Mouse (Mus musculus): ENCODE measurements around the gene Oosp2.

The Oosp2 gene

DNA sequence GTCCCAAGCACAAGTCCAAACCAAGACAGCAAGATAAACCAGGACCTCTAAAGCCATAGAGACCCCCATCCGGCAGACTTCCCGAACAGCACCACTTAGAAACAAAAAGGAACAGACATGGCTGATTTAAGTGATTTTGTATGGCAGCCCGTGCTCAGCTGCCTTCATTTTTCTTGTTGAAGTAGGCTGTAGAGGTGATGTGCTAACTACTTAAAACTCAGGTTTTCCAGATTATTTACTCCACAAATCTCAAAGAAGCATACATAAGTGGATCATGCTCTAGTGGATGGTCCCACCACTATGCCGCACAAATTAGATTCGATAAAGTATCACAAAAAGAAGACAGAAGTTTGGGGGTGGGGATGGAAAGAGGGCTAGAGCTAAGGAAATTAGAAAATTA lies at the start of gene Oosp2:
Gene Oosp2 (minus strand): TSS at position 101 of the 400 bp plus-strand sequence.
- in situ Hi-C loops (cut with MboI; ENCODE audit: unreplicated experiment in 2 of 2): no loop called here

DNA sequence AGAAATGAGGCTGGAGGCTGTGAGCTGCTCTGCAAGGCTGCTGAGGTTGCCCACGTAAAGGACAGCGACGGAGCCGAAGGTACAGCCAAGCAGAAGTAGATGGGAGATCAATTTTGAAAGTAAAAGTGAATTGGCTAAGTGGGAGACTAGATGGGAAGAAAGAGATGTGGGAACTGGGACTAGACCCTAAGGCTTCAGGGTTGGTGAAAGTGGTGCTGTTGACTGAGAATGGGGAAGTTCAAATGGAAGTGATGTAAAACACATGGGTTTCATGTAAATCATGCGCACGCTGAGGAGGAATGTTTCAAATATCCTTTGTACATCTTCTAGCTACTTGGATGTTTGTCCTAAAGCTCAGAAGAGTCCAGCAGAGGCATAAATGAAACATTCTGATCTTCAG lies 38.0 kb upstream of the Oosp2 start:
- in situ Hi-C loops (cut with MboI; ENCODE audit: unreplicated experiment in 2 of 2): no loop called here

- in situ Hi-C loops (cut with MboI; ENCODE audit: unreplicated experiment in 2 of 2): no loop called here
These were observed 36.4 kb upstream of the Oosp2 start, which contains the start of gene Oosp3 for GRCm38 (mm10) chr19:11696755-11697154. Gene Oosp3 (plus strand): TSS chr19:11697055.

DNA sequence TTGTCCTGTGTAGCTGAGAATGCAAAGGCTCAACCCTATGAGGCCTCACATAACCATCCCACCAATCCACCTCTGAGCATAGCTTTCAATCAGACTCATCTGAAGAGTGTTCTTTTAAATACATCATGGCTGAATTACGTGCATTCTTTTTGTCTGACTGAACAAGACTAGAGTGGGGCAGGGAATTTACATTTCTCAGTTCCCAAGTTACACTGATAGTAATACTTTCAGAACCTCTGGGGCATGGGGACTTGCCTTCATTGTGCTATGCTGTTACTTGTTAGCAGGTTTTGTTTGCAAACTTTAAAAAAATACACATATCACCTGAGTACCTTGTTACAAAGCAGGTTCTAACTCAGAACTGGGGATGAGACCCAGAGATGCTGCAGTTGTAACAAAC lies 31.1 kb upstream of the Oosp2 start:
- in situ Hi-C loops (cut with MboI; ENCODE audit: unreplicated experiment in 2 of 2): no loop called here

DNA sequence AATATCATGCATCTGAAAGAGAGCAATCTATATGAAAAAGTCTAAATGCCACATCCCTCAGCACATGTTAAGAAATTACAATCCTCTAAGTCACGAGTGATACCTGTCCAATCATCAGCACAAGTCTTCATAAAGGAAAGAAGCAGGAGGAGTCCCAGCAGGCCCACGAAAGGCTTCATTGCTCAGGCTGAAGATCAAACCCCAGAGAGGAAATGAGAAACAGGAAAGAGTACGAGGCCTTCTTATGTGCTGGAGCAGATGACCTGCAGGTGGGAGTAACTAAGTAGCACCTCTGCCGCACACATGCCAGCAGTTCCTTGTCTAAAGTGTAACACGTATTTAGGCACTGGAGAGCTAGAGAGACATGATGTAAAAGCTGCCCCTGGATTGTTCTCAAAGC lies 30.5 kb upstream of the Oosp2 start, which contains the start of gene Oosp1:
Gene Oosp1 (minus strand): TSS at position 312 of the 400 bp plus-strand sequence.
- in situ Hi-C loops (cut with MboI; ENCODE audit: unreplicated experiment in 2 of 2): no loop called here

- in situ Hi-C loops (cut with MboI; ENCODE audit: unreplicated experiment in 2 of 2): no loop called here
These were observed 1.2 kb upstream of the Oosp2 start for GRCm38 (mm10) chr19:11661562-11661961.

DNA sequence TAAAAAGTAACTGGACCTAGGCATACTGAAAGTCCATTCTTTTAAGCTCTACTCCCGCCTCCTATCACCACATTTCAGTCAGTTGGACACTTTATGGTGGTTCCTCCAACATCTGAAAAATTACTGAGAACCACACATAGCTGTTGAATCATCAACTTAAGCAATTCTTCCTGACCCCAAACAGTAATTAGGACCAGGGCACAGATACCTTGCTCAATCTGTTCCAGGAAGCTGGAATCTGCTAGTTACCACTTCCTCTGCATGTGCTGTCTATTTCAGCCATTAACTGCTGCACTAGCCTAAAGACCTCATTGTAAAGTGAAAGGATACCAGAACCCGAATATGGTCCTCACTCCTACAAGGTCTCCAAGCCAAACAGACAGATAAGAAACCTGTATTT lies 1.2 kb downstream of the Oosp2 start:
- in situ Hi-C loops (cut with MboI; ENCODE audit: unreplicated experiment in 2 of 2): no loop called here

DNA sequence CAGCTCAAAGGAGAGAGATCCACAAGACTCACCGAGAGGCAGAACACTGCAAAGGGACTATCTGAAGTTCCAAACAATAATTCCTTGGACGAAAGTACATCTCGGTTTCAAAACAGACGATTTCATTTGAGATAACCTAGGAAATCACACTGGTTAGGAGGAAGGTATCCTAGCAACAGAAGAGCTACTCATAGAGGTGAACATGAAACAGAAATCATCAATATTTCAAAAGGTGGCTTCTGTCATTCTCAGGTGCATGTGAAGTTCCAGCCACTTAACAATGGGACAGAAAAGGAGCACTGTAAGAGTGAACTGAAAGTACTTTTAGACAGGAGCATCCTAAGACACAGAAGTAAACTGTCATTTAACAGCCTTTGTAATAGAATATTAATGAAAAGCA lies 10.8 kb downstream of the Oosp2 start:
- in situ Hi-C loops (cut with MboI; ENCODE audit: unreplicated experiment in 2 of 2): no loop called here

- in situ Hi-C loops (cut with MboI; ENCODE audit: unreplicated experiment in 2 of 2): no loop called here
These were observed 14.2 kb downstream of the Oosp2 start for GRCm38 (mm10) chr19:11646166-11646565.

DNA sequence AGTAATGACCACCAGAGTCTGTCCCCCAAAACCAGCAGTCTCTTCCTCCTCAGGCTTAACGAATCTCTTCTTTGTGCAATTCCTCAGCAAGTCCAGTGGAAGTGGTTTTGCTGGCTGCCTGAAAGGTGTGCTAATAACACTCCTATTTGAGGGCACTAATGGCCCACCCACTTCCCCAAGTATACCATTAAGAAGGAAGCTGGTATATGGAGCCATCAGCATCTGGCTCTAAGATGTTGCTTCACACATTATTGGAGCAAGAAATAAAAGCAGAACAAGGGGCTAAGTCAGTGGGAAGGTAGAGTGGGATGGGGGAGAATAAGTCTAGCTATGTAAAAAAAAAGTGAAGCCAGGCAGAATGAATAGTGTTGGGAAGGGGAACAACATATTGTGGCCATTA lies 19.6 kb downstream of the Oosp2 start, which contains the start of gene Ms4a3:
Gene Ms4a3 (minus strand): TSS at position 120 of the 400 bp plus-strand sequence.
- in situ Hi-C loops (cut with MboI; ENCODE audit: unreplicated experiment in 2 of 2): no loop called here

DNA sequence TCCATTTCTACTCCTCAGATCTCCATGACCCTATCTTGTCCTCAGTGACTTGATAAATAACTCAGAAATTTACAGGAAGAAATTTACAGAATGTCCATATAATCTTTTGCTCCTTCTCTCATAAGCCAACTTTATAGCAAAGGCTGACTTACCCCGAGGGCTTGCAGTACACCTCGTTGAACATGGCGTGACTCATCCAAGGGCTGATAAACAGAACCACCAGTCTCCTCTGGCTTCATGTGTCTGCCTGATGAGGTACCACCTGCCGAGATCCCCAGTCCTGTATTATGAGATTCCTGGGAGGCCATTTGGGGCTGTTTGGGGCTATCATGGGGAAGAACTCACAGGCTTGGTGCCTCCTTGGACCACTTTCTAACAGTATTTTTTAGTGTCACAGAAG lies 21.3 kb downstream of the Oosp2 start:
- in situ Hi-C loops (cut with MboI; ENCODE audit: unreplicated experiment in 2 of 2): no loop called here

GRCm38 (mm10) chr19:11635572-11635971 lies 24.8 kb downstream of the Oosp2 start:
- in situ Hi-C loops (cut with MboI; ENCODE audit: unreplicated experiment in 2 of 2): no loop called here

DNA sequence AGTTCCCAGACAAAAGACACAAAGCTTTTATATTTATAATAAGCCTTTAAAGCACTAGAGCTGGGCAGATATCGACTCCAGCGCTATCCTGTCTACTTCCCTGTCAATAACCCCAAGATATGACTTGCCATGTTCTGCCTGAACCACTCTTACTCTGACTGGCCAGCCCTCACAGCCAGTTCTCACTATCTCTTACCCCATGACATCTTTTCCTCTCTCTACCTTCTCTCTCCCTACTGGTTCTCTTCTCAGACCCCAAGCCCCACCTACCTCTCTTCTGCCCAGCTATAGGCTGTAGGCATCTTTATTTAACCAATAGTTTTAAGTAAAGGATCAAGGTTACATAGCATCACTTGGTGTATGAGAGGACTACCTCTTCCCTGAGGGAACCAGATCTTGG lies 26.0 kb downstream of the Oosp2 start:
- in situ Hi-C loops (cut with MboI; ENCODE audit: unreplicated experiment in 2 of 2): no loop called here

DNA sequence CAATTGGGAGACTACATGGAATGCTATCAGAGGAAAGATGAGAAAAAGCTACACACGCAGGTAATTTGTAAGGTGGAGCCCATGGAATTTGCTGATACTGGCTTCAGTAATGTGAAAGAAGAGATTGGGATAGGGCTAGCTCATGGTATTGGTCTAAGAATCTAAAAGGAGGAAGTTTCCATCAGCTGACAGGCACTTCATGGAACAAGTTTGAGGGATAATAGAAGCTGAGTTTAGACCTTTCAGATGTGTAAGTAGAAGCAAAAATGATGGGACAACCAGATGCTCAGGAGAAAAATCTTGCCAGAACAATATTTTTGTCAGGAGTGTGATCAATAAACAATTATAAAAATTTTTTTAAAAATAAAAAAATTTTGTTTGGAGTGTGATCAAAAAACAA lies 26.6 kb downstream of the Oosp2 start:
- in situ Hi-C loops (cut with MboI; ENCODE audit: unreplicated experiment in 2 of 2): no loop called here

DNA sequence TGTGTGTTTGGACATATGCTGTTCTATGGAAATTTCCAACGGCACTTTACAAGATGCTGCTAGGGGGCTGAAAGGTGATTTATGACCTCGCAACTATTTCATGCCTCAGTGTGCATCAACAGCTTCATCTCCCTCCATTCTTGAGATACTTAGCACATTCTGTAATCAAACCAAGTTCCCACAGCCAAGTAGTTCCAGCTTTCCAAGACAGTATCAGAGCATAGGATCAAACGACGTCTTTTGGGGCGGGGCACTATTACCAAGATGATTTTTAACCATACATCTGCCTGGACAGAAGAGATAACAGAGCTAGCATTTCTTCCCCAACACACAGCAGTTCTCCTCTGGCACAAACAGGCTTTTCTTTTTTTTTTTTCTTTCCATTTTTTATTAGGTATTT lies 35.1 kb downstream of the Oosp2 start:
- in situ Hi-C loops (cut with MboI; ENCODE audit: unreplicated experiment in 2 of 2): no loop called here

- in situ Hi-C loops (cut with MboI; ENCODE audit: unreplicated experiment in 2 of 2): loop anchor here in 1 of 2 experiments (25.0 kb wide), 2 partner anchors 313 to 788 kb away; partner anchors contain the start of gene Olfr1441
These were observed 35.6 kb downstream of the Oosp2 start for GRCm38 (mm10) chr19:11624800-11625199.

DNA sequence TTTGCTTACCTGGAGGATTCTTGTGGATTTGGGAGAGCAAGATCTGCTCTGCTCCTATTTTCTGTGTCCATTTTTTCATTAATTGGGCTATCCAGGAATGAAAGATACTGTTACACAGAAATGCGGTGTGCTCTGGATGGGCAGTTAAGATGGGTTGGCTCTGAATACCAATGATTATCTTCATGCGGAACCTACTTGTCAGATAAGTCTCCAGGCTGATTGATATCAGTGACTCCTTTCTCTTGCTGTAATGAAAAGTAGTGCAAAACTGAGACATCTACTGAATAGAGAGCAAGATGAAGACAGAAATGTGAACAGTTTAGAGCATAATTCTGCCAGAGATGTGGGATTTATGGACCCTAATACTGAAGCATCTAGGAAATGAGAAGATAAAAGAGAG lies 36.8 kb downstream of the Oosp2 start, which contains the start of gene Ms4a2:
Gene Ms4a2 (minus strand): TSS at position 169 of the 400 bp plus-strand sequence.
- in situ Hi-C loops (cut with MboI; ENCODE audit: unreplicated experiment in 2 of 2): loop anchor here in 1 of 2 experiments (25.0 kb wide), 2 partner anchors 314 to 789 kb away; partner anchors contain the start of gene Olfr1441

GRCm38 (mm10) chr19:11617983-11618382 lies 42.4 kb downstream of the Oosp2 start:
- in situ Hi-C loops (cut with MboI; ENCODE audit: unreplicated experiment in 2 of 2): loop anchor here (10.0 to 25.0 kb wide), 3 partner anchors 297 to 794 kb away; partner anchors contain the start of genes Olfr1441 (in 1 of the 2) and Patl1 (in 1 of the 2)

GRCm38 (mm10) chr19:11614805-11615204 lies 45.6 kb downstream of the Oosp2 start:
- in situ Hi-C loops (cut with MboI; ENCODE audit: unreplicated experiment in 2 of 2): loop anchor here (5.0 to 25.0 kb wide), 4 partner anchors 300 to 797 kb away; partner anchors contain the start of genes Olfr1441 (in 1 of the 2) and Patl1 (in 1 of the 2)

GRCm38 (mm10) chr19:11613776-11614443 lies 46.4 kb downstream of the Oosp2 start:
- in situ Hi-C loops (cut with MboI; ENCODE audit: unreplicated experiment in 2 of 2): loop anchor here (5.0 to 25.0 kb wide), 4 partner anchors 301 to 798 kb away; partner anchors contain the start of genes Olfr1441 (in 1 of the 2) and Patl1 (in 1 of the 2)

- in situ Hi-C loops (cut with MboI; ENCODE audit: unreplicated experiment in 2 of 2): loop anchor here (5.0 to 25.0 kb wide), 4 partner anchors 302 to 799 kb away; partner anchors contain the start of genes Olfr1441 (in 1 of the 2) and Patl1 (in 1 of the 2)
These were observed 47.3 kb downstream of the Oosp2 start for GRCm38 (mm10) chr19:11613084-11613483.

DNA sequence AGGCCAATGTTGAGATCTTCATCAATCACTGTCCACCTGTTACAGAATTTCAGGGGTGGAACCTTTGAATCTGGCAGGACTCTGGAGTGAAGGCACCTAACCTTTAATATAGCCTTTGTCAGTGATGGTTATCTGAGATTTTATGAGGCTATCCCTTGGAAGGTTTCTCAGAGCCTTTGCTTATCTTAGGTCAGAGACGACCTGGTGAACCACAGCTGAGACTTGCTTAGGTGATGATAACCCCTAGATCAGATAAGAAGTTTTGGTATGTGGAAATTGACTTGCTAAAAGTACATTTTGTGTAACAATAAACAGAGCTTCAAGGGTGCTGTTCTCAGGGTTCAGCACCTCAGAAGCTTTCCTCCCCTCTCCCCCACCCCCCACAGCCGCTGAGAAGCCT lies 48.1 kb downstream of the Oosp2 start:
- in situ Hi-C loops (cut with MboI; ENCODE audit: unreplicated experiment in 2 of 2): loop anchor here (5.0 to 25.0 kb wide), 4 partner anchors 303 to 800 kb away; partner anchors contain the start of genes Olfr1441 (in 1 of the 2) and Patl1 (in 1 of the 2)

Measured in v-Abl transformed pro-B cells (cell line).